Mouse (Mus musculus) spleen, embryonic (tissue): Measurements from ENCODE around the gene Trrap.

Experiments
- CTCF ChIA-PET: fragments of 350-600 bp; sonication (Branson Sonifier 250); formaldehyde crosslinking; loops from one replicate; lab custom pipeline; 2022; lab: Charles Lee

The Trrap gene

DNA sequence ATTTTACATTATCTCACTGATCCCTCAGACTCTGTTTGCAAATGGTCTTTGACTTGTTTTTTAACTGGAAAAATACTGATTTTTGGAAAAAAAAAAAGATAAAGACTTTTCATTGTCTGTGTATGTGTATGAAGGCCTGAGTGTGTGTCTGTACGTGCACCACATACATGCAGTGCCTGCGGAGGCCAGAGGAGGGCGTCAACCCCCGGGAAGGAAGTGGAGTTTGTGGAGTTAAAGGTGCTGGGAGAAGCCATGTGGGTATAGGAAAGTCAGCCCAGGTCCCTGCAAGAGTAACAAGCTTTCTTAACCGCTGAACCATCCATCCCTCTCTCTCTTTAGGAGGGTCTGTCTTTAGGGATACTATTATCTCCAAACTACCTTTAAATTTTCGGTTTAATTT is 5.7 kb downstream of the Trrap start:
- CTCF ChIA-PET: no interaction called here

DNA sequence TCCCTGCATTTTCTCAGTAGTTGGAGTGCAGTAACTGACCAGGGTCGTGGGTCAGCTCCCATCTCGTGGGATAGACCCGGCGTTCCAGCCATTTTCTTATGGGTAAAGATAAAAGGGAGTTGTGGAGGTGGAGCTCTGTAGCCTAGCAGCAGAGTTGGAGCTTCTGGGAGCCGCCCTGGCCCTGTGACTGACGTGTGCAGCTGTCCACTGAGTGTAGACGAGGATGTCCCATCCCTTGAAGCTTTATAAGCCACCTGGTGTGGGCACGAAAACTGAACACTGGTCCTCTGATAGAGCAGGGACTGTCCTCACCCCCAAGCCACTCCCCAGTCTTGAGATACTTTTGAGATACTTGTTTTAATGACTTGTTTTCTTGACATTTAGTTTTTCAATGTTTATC is 13.1 kb downstream of the Trrap start:
- CTCF ChIA-PET: no interaction called here

DNA sequence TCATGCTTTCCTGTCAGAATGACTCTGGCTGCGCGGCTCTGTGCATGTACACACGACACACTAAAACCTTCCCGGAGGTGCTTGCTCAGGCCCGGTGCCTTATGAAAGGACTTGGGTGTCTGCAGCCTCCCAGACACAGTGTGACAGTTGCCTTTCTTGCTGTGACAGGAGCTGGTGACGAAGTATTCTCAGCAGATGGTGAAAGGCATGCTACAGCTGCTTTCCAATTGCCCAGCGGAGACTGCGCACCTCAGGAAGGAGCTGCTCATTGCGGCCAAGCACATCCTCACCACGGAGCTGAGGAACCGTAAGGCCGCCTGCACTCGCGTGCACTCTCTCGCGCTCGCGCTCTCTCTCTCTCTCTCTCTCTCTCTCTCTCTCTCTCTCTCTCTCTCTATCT is 18.9 kb downstream of the Trrap start:
- CTCF ChIA-PET: interaction anchor here (0.7 kb wide), 1 partner anchor 11 kb away, joined by 11 read pairs; no protein-coding TSS in a partner anchor

DNA sequence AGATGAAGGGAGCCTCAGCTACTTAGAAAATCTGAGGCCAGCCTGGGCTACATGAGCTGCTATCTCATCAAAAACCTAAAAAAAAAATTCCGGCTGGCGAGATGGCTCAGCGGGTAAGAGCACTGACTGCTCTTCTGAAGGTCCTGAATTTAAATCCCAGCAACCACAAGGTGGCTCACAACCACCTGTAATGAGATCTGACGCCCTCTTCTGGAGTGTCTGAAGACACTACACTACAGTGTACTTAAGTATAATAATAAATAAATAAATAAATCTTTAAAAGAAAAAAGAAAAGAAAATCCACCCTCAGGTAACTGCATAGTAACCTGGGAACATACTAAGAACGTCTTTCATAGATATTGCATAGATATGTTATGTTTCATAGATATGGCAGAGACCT is 25.8 kb downstream of the Trrap start:
- CTCF ChIA-PET: no interaction called here

DNA sequence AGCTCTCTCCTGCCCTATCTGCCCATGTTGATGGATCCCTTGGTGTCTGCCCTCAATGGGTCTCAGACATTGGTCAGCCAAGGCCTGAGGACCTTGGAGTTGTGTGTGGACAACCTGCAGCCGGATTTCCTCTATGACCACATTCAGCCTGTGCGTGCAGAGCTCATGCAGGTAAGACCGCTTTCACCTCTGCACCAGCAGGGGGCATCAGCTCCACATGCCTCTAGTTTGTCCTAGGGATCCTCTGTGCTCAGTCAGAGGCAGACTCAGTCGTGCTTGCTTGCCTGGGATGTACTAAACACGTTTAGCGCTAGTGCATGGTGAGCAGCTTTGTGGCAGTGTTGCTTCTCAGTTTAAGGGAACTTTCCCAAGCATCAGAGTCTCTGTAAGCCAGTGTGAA is 27.2 kb downstream of the Trrap start:
- CTCF ChIA-PET: no interaction called here

DNA sequence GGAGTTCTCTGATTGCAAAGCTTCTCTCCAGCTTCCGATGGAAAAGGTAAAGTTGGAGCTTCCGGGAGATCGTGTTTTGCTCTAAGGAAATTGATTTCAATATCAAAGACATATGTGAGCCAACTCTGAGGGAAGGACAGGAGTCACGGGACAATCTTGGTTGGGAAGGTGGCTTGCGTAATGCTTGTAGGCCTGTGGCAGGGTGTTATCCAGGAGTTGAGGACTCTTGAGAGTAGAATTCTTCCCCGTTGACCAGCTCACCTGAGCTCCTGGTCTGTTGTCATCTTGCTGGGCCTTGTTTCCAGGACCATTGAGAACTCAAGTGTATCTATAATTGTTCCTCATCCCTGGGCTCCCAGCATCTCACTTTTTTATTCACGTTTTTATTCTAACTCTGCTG is 29.6 kb downstream of the Trrap start:
- CTCF ChIA-PET: no interaction called here

DNA sequence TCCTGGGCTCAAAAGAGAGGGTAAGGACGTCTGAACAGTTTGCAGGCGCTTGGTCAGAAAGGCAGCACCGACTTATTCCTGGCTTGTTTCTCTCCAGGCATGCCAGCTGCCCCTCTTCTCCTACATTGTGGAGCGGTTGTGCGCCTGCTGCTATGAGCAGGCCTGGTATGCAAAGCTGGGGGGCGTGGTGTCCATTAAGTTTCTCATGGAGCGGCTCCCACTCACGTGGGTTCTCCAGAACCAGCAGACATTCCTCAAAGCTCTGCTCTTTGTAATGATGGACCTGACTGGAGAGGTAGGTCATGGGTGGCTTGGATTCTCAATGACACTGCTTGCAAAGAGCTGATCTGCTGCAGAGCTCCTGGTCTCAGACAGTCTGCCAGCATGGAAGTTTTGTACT is 35.5 kb downstream of the Trrap start:
- CTCF ChIA-PET: no interaction called here

DNA sequence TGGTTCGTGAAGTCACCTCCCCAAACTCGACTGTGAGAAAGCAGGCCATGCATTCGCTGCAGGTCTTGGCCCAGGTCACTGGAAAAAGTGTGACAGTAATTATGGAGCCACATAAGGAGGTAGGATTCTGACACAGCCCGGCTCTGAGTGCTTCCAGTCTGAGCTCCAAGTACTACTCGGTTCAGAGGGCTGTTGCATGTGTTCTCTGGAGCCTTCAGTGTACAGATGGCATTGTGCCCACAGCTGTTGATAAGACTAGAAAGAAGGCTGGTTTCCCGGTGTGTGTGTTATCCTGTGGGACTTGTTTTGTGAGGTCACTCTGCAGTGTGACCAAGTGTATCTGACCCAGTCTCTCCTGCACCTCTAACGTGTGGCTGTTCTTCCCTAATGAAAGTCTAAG is 36.6 kb downstream of the Trrap start:
- CTCF ChIA-PET: no interaction called here

DNA sequence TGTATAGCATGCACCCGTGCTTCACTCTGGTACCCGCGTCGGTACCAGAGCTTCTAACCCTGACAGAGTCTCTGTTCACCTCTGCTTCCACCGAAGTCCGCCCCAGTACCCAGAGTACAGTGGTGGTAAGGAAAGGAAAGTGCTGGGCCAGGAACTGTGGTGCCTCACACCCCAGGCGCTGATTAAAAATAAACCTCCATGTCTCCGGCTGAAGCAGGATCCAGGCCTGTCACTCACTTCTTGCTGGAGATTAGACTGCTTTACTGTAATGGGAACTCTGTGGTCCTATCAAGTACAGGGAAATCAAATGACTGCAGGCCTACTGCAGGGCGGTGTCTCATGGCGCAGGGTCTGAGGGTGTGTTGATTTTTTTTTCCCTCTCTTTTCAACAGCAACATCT is 39.4 kb downstream of the Trrap start:
- CTCF ChIA-PET: no interaction called here

DNA sequence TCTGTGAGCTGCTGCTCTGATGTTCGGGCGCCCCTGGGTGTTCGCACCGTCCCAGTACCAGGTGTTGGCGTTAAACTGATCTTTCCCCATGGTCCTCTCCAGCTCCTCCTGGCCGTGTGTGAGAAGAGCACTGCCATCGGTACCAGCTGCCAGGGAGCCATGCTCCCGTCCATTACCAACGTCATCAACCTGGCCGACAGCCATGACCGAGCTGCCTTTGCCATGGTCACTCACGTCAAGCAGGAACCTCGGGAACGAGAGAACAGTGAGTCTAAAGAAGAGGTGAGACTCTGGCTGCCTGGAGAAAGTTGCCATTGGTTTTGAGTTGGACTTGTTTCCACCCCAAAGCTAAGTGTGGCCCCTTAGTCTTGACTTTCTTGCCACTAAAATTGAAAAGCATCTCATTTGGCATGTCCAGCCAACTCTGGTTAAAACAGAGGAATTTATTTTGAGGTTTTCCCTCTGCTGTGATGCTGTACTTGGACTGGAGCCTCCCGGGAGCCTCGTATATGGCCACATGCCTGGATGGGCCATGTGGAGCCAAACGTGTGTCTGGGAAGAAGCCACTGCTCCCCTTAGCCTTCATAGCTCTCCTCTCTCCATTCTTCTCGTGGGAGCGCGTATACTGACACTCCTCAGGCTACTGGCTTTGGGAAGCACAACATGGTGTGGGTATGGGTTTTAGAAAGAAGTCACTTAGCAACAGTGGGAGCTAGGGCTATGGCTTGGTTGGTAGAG is 61.0 kb downstream of the Trrap start:
- CTCF ChIA-PET: no interaction called here

DNA sequence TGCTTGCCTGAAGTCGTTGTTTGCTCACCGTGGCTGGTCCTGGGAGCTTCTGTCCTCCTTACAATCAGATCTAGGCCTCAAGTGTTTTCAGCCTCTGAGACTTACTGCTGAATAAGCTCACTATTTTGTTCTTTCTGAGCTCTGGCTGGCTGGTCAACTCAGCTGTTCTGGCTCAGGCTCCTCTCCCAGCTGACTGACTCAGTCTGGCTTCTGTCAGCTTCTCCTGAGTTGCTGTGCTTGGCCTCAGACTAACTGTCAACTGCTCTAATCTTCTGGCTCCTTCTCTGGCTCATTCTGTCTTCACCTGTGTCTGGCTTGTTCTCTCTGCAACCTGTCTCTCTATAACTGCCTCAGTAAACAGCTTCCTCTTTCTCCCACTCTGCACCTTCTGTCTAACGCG is 62.1 kb downstream of the Trrap start:
- CTCF ChIA-PET: no interaction called here

DNA sequence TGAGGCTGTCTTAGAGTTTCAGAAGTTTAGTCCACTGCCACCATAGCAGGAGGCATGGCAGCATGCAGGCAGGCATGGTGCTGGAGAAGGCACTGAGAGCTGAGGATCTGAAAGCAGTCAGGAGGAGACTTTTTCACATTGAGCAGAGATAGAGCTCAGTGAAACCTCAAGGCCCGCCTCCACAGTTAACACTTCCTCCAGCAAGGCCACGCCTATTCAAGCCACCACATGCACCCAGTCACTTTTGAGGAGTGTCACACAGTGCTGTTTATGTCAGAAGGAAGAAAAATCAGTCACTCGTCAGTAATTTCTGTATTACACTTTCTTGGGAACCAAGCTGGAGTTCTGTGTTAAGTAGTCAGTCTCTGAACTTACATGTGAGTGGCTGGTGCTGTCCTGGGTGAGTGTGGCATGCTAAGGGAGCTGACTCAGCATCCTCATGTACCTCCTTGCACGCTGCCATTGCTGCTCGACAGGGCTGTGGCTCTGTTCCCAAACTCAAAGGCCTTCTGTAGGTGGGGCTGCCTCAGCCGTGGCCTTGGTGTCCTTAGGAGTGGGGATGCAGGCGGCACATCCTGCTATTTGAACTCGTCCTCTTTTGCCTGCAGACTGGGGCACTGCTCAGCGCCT is 64.4 kb downstream of the Trrap start:
- CTCF ChIA-PET: no interaction called here

DNA sequence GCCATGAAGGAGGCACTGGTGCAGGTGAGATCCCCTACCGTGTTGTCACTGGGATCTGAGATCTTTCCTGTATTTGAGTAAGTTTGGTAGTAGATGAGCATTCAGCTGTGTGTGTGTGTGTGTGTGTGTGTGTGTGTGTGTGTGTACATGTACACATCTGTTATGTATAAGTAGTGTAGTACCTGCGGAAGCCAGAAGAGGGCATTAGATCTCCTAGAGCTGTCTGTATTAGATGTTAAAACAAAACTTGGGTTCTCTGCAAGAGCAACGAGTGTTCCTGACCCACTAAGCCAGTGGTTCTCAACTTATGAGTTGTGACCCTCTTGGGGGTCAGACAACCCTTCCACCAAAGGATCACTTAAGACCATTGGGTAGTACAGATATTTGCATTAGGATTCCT is 68.6 kb downstream of the Trrap start:
- CTCF ChIA-PET: no interaction called here

DNA sequence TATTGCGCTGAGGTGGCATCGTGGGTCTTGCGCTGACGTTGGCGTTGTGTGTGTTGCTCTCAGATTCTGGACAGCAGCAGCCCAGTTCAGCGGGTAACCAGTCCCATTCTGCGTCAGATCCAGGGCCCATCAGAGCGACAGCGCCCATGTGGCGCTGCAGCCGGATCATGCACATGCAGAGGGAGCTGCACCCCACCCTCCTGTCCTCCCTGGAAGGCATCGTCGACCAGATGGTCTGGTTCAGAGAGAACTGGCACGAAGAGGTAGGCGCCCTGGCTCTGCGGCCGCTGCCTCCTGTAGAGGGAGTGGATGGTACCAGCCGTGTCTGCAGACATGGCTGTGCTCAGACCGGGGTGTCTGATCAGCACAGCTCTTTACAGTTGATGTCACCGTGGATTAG is 77.8 kb downstream of the Trrap start:
- CTCF ChIA-PET: no interaction called here

DNA sequence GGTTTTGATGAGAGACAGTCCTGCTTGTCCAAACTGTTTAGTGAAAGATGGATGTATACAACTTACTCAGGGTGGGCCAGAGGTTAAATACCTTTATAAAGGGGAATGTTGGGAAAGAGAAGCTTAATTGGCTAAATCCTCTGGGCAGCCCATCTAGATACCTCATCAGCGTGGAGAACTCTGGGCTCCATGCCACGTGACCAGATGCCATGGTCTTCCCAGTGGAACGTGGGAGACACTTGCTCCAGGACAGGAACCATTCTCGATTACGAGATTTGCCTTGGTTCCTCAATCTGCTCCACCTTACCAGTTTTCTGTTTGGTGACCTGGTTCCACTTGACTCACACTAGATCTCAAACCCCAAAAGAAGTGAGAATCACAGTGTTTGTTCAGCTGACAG is 81.2 kb downstream of the Trrap start:
- CTCF ChIA-PET: no interaction called here

DNA sequence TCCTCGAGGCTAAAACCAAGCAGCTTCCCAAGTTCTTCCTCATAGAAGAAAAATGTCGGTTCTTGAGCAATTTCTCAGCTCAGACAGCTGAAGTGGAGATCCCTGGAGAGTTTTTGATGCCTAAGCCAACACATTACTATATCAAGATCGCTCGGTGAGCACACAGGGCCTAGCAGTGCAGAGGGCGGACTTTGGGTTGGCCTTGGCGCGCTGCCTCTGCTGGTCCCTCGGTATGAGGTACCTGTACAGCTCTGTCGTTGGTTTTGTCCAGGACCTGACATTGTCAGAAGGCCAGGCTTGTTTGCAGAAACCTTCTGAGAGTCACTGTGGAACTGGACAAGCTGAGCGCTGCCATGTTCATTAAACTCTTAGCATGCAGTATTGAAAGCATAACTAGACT is 82.4 kb downstream of the Trrap start:
- CTCF ChIA-PET: no interaction called here

DNA sequence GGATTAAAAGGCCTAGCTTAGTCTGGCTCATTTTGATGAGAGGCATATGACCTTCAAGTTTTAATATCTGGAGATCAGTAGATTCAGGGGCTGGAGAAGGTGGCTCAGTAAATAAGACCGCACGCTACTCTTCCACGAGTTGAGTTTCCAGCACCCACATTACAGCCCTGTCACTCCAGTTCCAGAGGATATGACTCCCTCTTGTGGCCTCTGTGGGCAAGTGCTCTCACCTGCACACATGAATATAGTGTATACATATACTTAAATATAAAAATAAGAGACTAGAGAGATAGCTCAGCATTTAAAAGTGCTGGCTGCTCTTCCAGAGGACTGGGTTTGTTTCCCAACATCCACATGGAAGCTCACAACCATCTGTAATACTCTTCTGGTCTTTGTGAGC is 84.3 kb downstream of the Trrap start:
- CTCF ChIA-PET: no interaction called here

DNA sequence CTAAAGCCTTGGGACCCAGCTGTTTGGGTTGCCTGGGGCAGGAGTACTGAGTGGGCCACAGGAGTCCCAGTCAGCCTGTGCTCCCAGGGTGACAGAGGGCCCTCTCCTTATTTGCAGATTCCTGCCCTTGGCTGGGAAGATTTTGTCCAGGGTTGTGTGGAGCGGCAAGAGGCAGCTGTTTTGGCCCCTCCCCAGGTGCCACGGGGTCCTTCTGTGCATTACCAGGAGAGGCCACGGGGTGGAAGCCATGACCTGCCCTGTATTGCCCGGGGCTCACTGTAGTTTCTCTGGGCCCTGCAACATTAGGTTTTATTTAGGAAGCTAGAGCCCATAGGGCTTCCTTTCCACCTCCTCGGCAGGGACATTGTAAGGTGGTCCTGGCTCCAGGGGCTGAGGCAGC is 86.4 kb downstream of the Trrap start:
- CTCF ChIA-PET: no interaction called here

DNA sequence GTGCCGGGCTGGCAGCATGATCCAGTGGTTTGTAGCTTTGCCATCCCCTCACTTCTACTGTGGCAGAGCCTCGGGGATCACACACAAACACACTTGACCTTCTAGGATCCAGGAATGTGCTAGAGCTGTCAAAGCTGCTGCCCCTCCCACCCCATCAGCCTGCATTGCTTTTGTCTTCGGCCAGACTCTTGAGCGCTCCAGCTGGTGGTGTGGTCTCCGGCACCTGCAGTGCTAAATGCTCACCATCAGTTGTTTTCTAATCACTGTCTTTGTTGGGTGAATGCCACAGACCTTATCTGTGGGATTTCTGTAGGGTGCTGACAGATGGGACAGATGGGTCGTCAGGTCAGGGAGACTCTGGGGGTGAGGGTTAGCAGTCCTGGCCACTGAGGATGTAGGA is 88.4 kb downstream of the Trrap start:
- CTCF ChIA-PET: no interaction called here

DNA sequence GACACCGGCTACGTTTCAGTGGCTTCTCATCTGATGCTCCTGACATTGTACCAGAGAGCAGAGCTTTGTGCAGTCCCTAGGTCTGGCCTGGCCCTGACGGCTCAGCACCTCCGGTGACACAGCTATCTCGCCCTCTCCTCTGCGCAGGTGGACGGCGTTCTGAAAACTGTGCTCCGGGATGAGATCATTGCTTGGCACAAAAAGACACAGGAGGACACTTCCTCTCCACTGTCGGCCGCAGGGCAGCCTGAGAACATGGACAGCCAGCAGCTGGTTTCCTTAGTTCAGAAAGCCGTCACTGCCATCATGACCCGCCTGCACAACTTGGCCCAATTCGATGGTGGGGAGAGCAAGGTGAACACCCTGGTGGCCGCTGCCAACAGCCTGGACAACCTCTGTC is 91.0 kb downstream of the Trrap start:
- CTCF ChIA-PET: no interaction called here

DNA sequence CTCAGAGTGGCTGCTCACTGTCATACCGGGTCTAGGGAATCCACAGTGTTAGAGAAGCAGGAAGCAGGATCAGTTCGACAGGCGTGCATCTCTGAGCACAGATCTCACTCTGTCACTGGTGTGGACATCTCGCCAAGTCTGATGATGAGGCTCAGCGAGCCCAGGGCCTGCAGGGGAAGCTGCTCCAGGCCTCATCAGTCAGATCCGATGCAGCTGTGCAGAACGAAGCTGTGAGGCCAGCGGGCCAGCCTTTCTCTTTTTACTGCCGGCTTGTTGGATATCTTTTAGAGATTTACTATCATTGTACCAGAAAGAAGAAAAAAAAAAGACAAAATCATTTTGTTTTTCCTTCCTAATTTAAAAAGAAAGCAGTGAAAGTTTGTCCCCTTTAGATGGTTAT is 91.8 kb downstream of the Trrap start:
- CTCF ChIA-PET: no interaction called here

DNA sequence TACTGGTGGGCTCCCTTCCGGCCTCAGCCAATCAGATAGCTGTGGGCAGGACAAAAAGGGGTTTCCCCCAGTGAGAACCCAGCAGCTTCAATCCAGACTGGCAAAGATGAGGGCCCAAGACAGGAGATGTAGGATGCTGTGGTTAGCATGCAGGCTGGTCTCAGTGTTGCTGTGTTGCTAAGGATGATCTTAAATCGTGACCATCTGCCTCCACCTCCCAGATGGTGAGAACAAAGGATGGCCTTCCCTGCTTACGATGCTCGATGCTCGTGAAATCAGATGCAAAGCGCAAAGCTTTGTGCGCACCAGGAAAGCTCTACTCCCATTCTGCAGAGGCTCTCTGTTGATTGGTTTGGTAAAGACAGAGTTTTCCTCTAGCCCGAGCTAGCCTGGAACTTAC is 93.4 kb downstream of the Trrap start:
- CTCF ChIA-PET: no interaction called here

DNA sequence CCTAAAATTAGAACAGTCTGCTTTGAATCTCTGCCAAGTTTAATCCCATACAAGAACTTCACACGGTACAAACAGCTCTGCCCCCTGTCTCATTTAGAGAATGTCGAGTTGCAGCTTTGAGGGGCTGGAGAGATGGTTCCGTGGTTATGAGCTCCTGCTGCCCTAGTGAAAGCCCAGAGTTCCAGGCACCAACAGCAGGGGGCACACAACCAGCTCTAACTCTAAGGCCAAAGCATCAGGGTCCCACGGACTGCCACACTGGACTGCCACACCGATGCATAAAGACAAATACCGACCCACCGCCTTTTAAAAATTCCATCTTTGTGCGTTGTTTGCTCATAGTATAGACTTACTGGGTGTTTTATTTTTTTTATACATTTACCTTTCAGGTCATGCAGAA is 99.4 kb downstream of the Trrap start:
- CTCF ChIA-PET: interaction anchor here (0.6 kb wide), 1 partner anchor 11 kb away, joined by 3 read pairs; no protein-coding TSS in a partner anchor

DNA sequence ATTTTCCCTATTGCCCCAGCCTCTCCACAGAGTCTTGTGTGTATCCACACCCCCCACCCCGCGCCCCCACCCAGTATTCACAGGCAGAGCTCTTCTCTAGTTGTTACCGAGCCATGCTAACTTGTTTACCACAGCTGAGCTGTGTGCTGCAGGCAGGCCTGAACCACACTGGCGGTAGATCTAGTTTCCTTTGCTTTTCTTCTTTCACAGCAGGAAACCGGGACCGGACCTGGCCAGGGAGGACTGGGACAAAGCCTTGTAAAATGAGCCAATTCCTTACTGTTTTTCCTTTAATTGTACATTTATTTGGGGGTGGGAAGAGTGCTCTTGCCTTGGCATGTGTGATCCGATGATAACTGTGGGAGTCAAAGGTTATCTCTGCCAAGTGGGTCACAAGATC is 101.9 kb downstream of the Trrap start:
- CTCF ChIA-PET: no interaction called here
